Mouse (Mus musculus) intestine, embryonic 15.5 days (tissue): ENCODE results near the gene Ddx50. TPM values are rescaled to one million over a fixed set of nuclear protein-coding genes. Genes with fewer than 3 reads are reported as not detected.

Experiments used
- ATAC-seq: fragments of 200-750 bp; cut with Nextera tagmentation; 2 replicates; pipeline ENCODE4 v1.8.0; 2017; ENCODE audit warnings: moderate TSS enrichment, moderate library complexity
- H3K27ac ChIP-seq: fragments of 300-500 bp; sonication (generic); 2 replicates; pipeline ENCODE4 v1.5.1; 2015; ENCODE audit warnings: mild to moderate bottlenecking, inconsistent platforms
- H3K27me3 ChIP-seq: fragments of 300-500 bp; sonication (generic); replicated peaks from 2 replicates; pipeline ENCODE4 v1.6.1; 2015; ENCODE audit warnings: inconsistent platforms
- H3K36me3 ChIP-seq: fragments of 300-500 bp; sonication (generic); 2 replicates; pipeline ENCODE4 v1.6.1; 2015; ENCODE audit warnings: inconsistent platforms
- H3K4me1 ChIP-seq: fragments of 300-500 bp; sonication (generic); replicated peaks from 2 replicates; pipeline ENCODE4 v1.6.1; 2015; ENCODE audit warnings: inconsistent platforms
- H3K4me2 ChIP-seq: fragments of 300-500 bp; sonication (generic); replicated peaks from 2 replicates; pipeline ENCODE4 v1.6.1; 2015; ENCODE audit warnings: mild to moderate bottlenecking, inconsistent platforms
- H3K4me3 ChIP-seq: fragments of 300-500 bp; sonication (generic); replicated peaks from 2 replicates; pipeline ENCODE4 v1.5.1; 2015; ENCODE audit warnings: inconsistent platforms
- H3K9ac ChIP-seq: fragments of 300-500 bp; sonication (generic); 2 replicates; pipeline ENCODE4 v1.6.1; 2015; ENCODE audit warnings: inconsistent platforms
- H3K9me3 ChIP-seq: fragments of 300-500 bp; sonication (generic); 2 replicates; pipeline ENCODE4 v1.6.1; 2016; ENCODE audit warnings: inconsistent platforms
- WGBS: fragments of 180-500 bp; shearing (Covaris S2); methylation state at CpG from one replicate; pipeline ENCODE4 v1.1.7; 2015; 5-methylcytosine and 5-hydroxymethylcytosine counted together
- polyA plus RNA-seq: library from polyadenylated mRNA; unstranded; fragments of >200 nt; fragmentation: Nextera tagmentation; extraction: Ambion mirVana; gene quantifications from 2 replicates; pipeline ENCODE4 v1.2.1, GENCODE M21; 2015

Ddx50 gene
- polyA plus RNA-seq, result 99.8 and 112 TPM in 2 replicates

DNA sequence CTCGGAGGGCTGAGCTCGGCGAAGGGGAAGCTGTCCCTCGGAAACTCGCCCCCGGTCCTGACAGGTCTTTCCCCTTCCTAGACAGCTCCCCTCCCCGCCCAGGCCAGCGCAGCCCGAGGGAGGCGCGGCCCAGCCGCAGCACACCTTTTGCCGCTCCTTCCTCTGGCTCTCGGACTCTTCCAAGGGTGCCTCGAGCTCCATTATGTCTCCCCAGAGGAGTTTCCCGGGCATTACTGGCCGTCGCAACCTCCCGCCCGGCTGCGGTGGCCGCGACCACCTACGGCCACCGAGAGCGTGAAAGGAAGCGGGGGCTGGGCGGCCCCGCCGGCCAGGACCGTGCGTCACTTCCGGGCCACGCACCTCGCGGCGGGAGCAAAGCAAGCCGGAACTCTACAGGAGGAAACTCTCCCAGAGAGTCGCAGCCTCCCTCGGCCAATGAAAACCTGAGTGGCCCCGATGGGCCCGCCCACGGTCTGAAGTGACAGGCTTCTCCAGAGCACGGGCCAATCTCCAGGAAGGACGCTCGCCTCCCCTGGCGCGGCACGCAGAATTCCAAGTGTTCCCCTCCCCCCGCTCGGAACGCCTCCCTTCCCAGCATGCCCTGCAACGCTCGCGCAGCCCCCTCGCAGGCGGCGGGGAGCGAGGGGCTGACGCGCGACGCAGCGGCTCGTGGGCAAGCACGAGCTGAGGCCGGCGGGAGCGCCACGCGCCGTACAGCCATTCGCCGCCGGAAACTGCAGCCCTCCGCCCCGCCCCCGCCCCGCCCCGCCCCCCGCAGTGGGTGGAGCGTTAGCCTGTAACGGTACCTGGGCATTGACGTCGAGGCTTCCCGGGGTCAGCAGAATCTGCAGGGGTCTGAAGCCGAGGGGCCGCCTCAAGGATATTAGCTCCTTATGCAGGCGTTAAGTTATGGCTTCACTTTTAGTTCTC lies at the start of gene Ddx50:
TSS of gene Ddx50 (minus strand) at position 338 of the 930 bp plus-strand sequence.
- Histone ChIP-seq H3K36me3 (0 out of 2 replicates have a peak, but pooled peaks cover 5% of the 10 kb centered on the region), H3K9ac (peak within 1 kb of the TSS; percentile 54), H3K9me3 (no peaks in the 10 kb centered on the region), H3K27ac (peak within 1 kb of the TSS; percentile 90), H3K27me3 (no peaks in the 10 kb centered on the region), H3K4me2 (peak within 1 kb of the TSS; percentile 71), H3K4me1 (0 out of 2 replicates have a peak, but pooled peaks cover 6% of the 10 kb centered on the region), H3K4me3 (peak within 1 kb of the TSS; percentile 87)
- WGBS, result under 1% methylated on average over 83 of the region's 89 CpGs
- ATAC-seq, result peak; percentile 100

GRCm38 (mm10) chr10:62692771-62693170 lies 41.8 kb upstream of the Ddx50 start:
- Histone ChIP-seq H3K4me1 (no peaks in the 10 kb centered on the region), H3K36me3 (no peaks in the 10 kb centered on the region), H3K9ac (no peak overlapping the region), H3K27ac (no peak overlapping the region), H3K4me2 (no peak overlapping the region), H3K4me3 (no peak overlapping the region), H3K27me3 (no peaks in the 10 kb centered on the region), H3K9me3 (no peaks in the 10 kb centered on the region)
- 51% methylated on average over 8 of the region's 8 CpGs for WGBS
- no peak for ATAC-seq

GRCm38 (mm10) chr10:62692244-62692643 lies 41.2 kb upstream of the Ddx50 start:
- no peaks in the 10 kb centered on the region for H3K9me3 ChIP-seq
- no peaks in the 10 kb centered on the region for H3K36me3 ChIP-seq
- H3K4me1 ChIP-seq, result no peaks in the 10 kb centered on the region
- no peak overlapping the region for H3K4me2 ChIP-seq
- H3K27ac ChIP-seq, result no peak overlapping the region
- no peaks in the 10 kb centered on the region for H3K27me3 ChIP-seq
- WGBS, result 79% methylated on average over 3 of the region's 3 CpGs
- H3K4me3 ChIP-seq, result no peak overlapping the region
- H3K9ac ChIP-seq, result no peak overlapping the region
- no peak for ATAC-seq

DNA sequence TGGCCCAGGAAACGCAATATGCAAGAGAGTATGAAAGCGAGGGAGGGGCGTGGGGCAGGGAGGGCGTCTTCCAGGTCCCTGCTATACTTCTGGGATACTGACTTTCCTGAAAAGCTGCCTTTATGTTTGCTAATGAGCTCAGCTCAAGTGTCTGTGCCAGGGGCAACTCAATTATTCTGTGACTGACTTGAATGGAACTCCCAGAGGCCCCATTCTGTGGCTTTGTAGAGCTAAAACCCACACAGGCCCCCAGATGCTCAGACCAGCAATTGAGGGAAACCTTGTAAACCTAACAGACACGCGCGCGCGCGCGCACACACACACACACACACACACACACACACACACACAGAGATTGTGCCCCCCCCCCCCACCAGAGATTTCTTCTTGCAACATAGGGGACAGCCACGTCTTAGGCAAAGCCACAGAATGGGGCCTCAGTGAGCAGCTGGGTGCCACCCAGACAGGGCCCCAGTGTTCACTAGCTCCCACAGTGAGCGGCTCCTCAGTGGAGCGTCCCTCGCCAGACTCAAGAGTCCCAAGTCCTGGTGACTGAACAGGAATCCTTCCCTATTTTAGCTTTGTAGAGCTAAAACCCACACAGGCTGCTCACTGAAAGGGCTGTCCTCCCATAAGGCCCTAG lies 36.1 kb upstream of the Ddx50 start:
- no peak for ATAC-seq
- Histone ChIP-seq H3K9me3 (no peaks in the 10 kb centered on the region), H3K36me3 (no peaks in the 10 kb centered on the region), H3K27ac (no peak overlapping the region), H3K4me1 (no peaks in the 10 kb centered on the region), H3K4me2 (no peak overlapping the region), H3K27me3 (no peaks in the 10 kb centered on the region), H3K9ac (no peak overlapping the region), H3K4me3 (no peak overlapping the region)
- 81% methylated on average over 15 of the region's 15 CpGs for WGBS

- Histone ChIP-seq H3K36me3 (no peaks in the 10 kb centered on the region), H3K9ac (no peak overlapping the region), H3K9me3 (no peaks in the 10 kb centered on the region), H3K27me3 (no peaks in the 10 kb centered on the region), H3K4me2 (no peak overlapping the region), H3K4me1 (no peaks in the 10 kb centered on the region), H3K4me3 (no peak overlapping the region), H3K27ac (no peak overlapping the region)
- WGBS, result 45% methylated on average over 5 of the region's 5 CpGs
- no peak for ATAC-seq
Observed at GRCm38 (mm10) chr10:62683043-62683442, 32.0 kb upstream of the Ddx50 start.

GRCm38 (mm10) chr10:62679833-62680232 lies 28.8 kb upstream of the Ddx50 start:
- no peak for ATAC-seq
- Histone ChIP-seq H3K4me3 (no peak overlapping the region), H3K9me3 (no peaks in the 10 kb centered on the region), H3K4me1 (no peaks in the 10 kb centered on the region), H3K27me3 (no peaks in the 10 kb centered on the region), H3K4me2 (no peak overlapping the region), H3K9ac (no peak overlapping the region), H3K27ac (no peak overlapping the region), H3K36me3 (no peaks in the 10 kb centered on the region)
- WGBS, result 75% methylated on average over 1 of the region's 1 CpGs

DNA sequence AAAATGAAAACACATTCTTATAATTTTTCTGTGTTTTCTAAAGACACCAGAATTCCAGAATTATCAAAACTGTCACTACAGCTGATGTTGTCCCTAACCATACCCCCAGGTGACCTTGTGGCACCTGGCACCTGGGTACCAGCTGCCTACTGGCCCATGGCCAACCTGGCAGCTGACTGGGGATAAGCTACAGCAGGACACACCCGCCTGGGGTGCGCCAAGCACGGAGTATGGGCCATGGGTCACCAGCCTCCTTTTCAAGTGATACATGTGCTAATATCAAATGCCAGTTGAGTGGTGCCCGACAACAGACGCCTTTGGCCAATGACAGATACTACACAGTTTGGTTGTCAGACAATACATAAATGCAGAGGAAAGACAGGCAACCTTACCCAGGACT lies 26.3 kb upstream of the Ddx50 start:
- H3K9ac ChIP-seq, result no peak overlapping the region
- no peak overlapping the region for H3K4me2 ChIP-seq
- H3K36me3 ChIP-seq, result no peaks in the 10 kb centered on the region
- H3K4me3 ChIP-seq, result no peak overlapping the region
- H3K27me3 ChIP-seq, result no peaks in the 10 kb centered on the region
- H3K4me1 ChIP-seq, result no peaks in the 10 kb centered on the region
- H3K9me3 ChIP-seq, result no peaks in the 10 kb centered on the region
- H3K27ac ChIP-seq, result no peak overlapping the region
- ATAC-seq, result no peak
- WGBS, result 80% methylated on average over 5 of the region's 5 CpGs

- Histone ChIP-seq H3K27ac (no peak overlapping the region), H3K9me3 (no peaks in the 10 kb centered on the region), H3K4me1 (no peaks in the 10 kb centered on the region), H3K27me3 (no peaks in the 10 kb centered on the region), H3K4me3 (no peak overlapping the region), H3K36me3 (no peaks in the 10 kb centered on the region), H3K4me2 (no peak overlapping the region), H3K9ac (no peak overlapping the region)
- WGBS, result 78% methylated on average over 6 of the region's 6 CpGs
- no peak for ATAC-seq
Observed at GRCm38 (mm10) chr10:62676196-62676595, 25.2 kb upstream of the Ddx50 start.

- WGBS, result 93% methylated on average over 2 of the region's 2 CpGs
- no peaks in the 10 kb centered on the region for H3K27me3 ChIP-seq
- H3K27ac ChIP-seq, result no peak overlapping the region
- H3K4me2 ChIP-seq, result no peak overlapping the region
- ATAC-seq, result no peak
- no peaks in the 10 kb centered on the region for H3K36me3 ChIP-seq
- no peaks in the 10 kb centered on the region for H3K9me3 ChIP-seq
- H3K4me1 ChIP-seq, result 0 out of 2 replicates have a peak, but pooled peaks cover 2% of the 10 kb centered on the region
- H3K9ac ChIP-seq, result no peak overlapping the region
- H3K4me3 ChIP-seq, result no peak overlapping the region
Observed at GRCm38 (mm10) chr10:62672359-62672758, 21.3 kb upstream of the Ddx50 start.

GRCm38 (mm10) chr10:62669245-62669644 lies 18.2 kb upstream of the Ddx50 start:
- no peaks in the 10 kb centered on the region for H3K27me3 ChIP-seq
- H3K4me2 ChIP-seq, result no peak overlapping the region
- H3K9ac ChIP-seq, result no peak overlapping the region
- peak; percentile 60; the same call in 1 of the 2 replicates for ATAC-seq
- 57% methylated on average over 14 of the region's 14 CpGs for WGBS
- H3K4me1 ChIP-seq, result 0 out of 2 replicates have a peak, but pooled peaks cover 2% of the 10 kb centered on the region
- no peaks in the 10 kb centered on the region for H3K36me3 ChIP-seq
- H3K4me3 ChIP-seq, result no peak overlapping the region
- no peaks in the 10 kb centered on the region for H3K9me3 ChIP-seq
- no peak overlapping the region for H3K27ac ChIP-seq

- Histone ChIP-seq H3K4me2 (no peak overlapping the region), H3K4me3 (no peak overlapping the region), H3K27me3 (no peaks in the 10 kb centered on the region), H3K9ac (no peak overlapping the region), H3K4me1 (0 out of 2 replicates have a peak, but pooled peaks cover 2% of the 10 kb centered on the region), H3K36me3 (no peaks in the 10 kb centered on the region), H3K27ac (no peak overlapping the region), H3K9me3 (no peaks in the 10 kb centered on the region)
- 65% methylated on average over 2 of the region's 2 CpGs for WGBS
- peak; percentile 78 for ATAC-seq
Observed at GRCm38 (mm10) chr10:62668463-62668862, 17.4 kb upstream of the Ddx50 start.

DNA sequence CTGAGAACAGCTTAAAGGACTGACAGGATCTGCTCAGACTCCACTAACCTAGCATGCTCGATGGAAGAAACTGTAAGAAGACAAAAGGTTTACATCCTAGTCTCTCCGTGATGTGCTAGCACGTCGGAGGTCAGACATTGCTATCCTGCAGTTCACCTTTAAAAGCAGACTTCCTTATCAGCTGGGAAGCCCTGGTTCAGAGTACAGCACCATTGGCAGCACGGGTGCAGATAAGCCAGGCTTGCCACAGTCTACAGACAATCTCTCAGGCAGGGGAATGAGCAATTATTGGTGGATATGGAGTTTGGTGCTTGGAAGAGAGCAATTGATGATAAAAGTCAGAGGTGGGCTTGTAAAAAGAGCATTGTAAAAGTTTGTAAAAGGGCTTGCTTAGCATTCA lies 17.0 kb upstream of the Ddx50 start:
- WGBS, result 57% methylated on average over 5 of the region's 5 CpGs
- ATAC-seq, result peak; percentile 86

More for the DNA sequence above, 17.0 kb upstream of the Ddx50 start:
- H3K4me2 ChIP-seq, result no peak overlapping the region
- no peak overlapping the region for H3K9ac ChIP-seq
- no peaks in the 10 kb centered on the region for H3K27me3 ChIP-seq
- H3K9me3 ChIP-seq, result no peaks in the 10 kb centered on the region
- H3K27ac ChIP-seq, result no peak overlapping the region
- no peak overlapping the region for H3K4me3 ChIP-seq
- H3K4me1 ChIP-seq, result 0 out of 2 replicates have a peak, but pooled peaks cover 2% of the 10 kb centered on the region
- no peaks in the 10 kb centered on the region for H3K36me3 ChIP-seq
